Mouse (Mus musculus) testis, adult 2 months (tissue): ENCODE measurements at regions not wholly inside any gene's neighbourhood (a gene's known extent, or its start where the extent isn't known, plus 50 kb on each side); places are given as distances from the start of the nearest gene placed in this dataset.

Source experiments
- H3K27ac ChIP-seq: fragments of 200-500 bp; 2 replicates; pipeline ENCODE4 v1.5.1; 2012; ENCODE audit warnings: low read depth, low read length; ENCODE audit not compliant: control insufficient read depth, insufficient read depth
- H3K27me3 ChIP-seq: fragments of 200-500 bp; 2 replicates; pipeline ENCODE4 v1.6.1; 2012; ENCODE audit warnings: mild to moderate bottlenecking, low read length, moderate library complexity; ENCODE audit not compliant: control insufficient read depth, insufficient read depth
- H3K36me3 ChIP-seq: fragments of 200-500 bp; 2 replicates; pipeline ENCODE4 v1.6.1; 2012; ENCODE audit warnings: mild to moderate bottlenecking, low read length; ENCODE audit not compliant: control insufficient read depth, insufficient read depth
- H3K4me1 ChIP-seq: fragments of 200-500 bp; 2 replicates; pipeline ENCODE4 v1.6.1; 2012; ENCODE audit warnings: low read length; ENCODE audit not compliant: control insufficient read depth, insufficient read depth
- H3K4me3 ChIP-seq: fragments of 200-500 bp; 2 replicates; pipeline ENCODE4 v1.5.1; 2012; ENCODE audit warnings: low read depth, mild to moderate bottlenecking, low read length, moderate library complexity, mixed read lengths; ENCODE audit not compliant: control insufficient read depth
- CTCF ChIP-seq: fragments of 200-500 bp; IDR thresholded peaks from 2 replicates; pipeline ENCODE4 v1.5.1; 2012; ENCODE audit warnings: low read depth, mild to moderate bottlenecking, inconsistent platforms, low read length, moderate library complexity; ENCODE audit not compliant: control insufficient read depth, insufficient read depth, insufficient replicate concordance
- POLR2A ChIP-seq: fragments of 200-500 bp; IDR thresholded peaks from 2 replicates; pipeline ENCODE4 v1.6.1; 2012; ENCODE audit warnings: low read depth, mild to moderate bottlenecking, inconsistent platforms, low read length, moderate library complexity; ENCODE audit not compliant: control insufficient read depth

- no peaks in the 10 kb centered on the region for H3K27me3 ChIP-seq
- no peak overlapping the region for H3K4me3 ChIP-seq
- TF ChIP-seq CTCF (no peak), POLR2A (no peak)
- no peaks in the 10 kb centered on the region for H3K4me1 ChIP-seq
- no peak overlapping the region for H3K27ac ChIP-seq
- no peaks in the 10 kb centered on the region for H3K36me3 ChIP-seq
These were observed 147.4 kb upstream of the Foxq1 start for GRCm38 (mm10) chr13:31408439-31409122.

- H3K27me3 ChIP-seq, result no peaks in the 10 kb centered on the region
- no peak overlapping the region for H3K4me3 ChIP-seq
- no peaks in the 10 kb centered on the region for H3K4me1 ChIP-seq
- no peaks in the 10 kb centered on the region for H3K36me3 ChIP-seq
- H3K27ac ChIP-seq, result no peak overlapping the region
- no peak for TF ChIP-seq POLR2A
- no peak for TF ChIP-seq CTCF
These were observed 146.8 kb upstream of the Foxq1 start for GRCm38 (mm10) chr13:31409123-31409513.

- no peak for TF ChIP-seq POLR2A
- no peak for TF ChIP-seq CTCF
- Histone ChIP-seq H3K27me3 (no peaks in the 10 kb centered on the region), H3K4me1 (no peaks in the 10 kb centered on the region), H3K4me3 (no peak overlapping the region), H3K36me3 (no peaks in the 10 kb centered on the region), H3K27ac (no peak overlapping the region)
These were observed 134.4 kb upstream of the Foxq1 start for GRCm38 (mm10) chr13:31421556-31421955.

GRCm38 (mm10) chr13:31423599-31423998, 132.3 kb upstream of the Foxq1 start:
- no peaks in the 10 kb centered on the region for H3K27me3 ChIP-seq
- TF ChIP-seq POLR2A (no peak), CTCF (no peak)
- H3K4me3 ChIP-seq, result no peak overlapping the region
- no peaks in the 10 kb centered on the region for H3K4me1 ChIP-seq
- H3K27ac ChIP-seq, result no peak overlapping the region
- no peaks in the 10 kb centered on the region for H3K36me3 ChIP-seq

GRCm38 (mm10) chr13:31425825-31426500, 130.0 kb upstream of the Foxq1 start:
- TF ChIP-seq POLR2A, result no peak
- no peak for TF ChIP-seq CTCF
- Histone ChIP-seq H3K36me3 (no peaks in the 10 kb centered on the region), H3K4me1 (no peaks in the 10 kb centered on the region), H3K4me3 (no peak overlapping the region), H3K27me3 (no peaks in the 10 kb centered on the region), H3K27ac (no peak overlapping the region)

GRCm38 (mm10) chr13:31436434-31436833, 119.5 kb upstream of the Foxq1 start:
- Histone ChIP-seq H3K4me1 (no peaks in the 10 kb centered on the region), H3K27me3 (no peaks in the 10 kb centered on the region), H3K36me3 (no peaks in the 10 kb centered on the region), H3K4me3 (no peak overlapping the region), H3K27ac (no peak overlapping the region)
- TF ChIP-seq CTCF (no peak), POLR2A (no peak)

- H3K4me3 ChIP-seq, result no peak overlapping the region
- H3K27ac ChIP-seq, result no peak overlapping the region
- H3K27me3 ChIP-seq, result no peaks in the 10 kb centered on the region
- no peaks in the 10 kb centered on the region for H3K36me3 ChIP-seq
- no peak for TF ChIP-seq POLR2A
- no peak for TF ChIP-seq CTCF
- no peaks in the 10 kb centered on the region for H3K4me1 ChIP-seq
These were observed 115.9 kb upstream of the Foxq1 start for GRCm38 (mm10) chr13:31439761-31440627.
